Mouse (Mus musculus) MEL (cell line): Measurements from ENCODE around the gene Pstk. TPM values are rescaled to one million over a fixed set of nuclear protein-coding genes. Genes with fewer than 3 reads are reported as not detected.
"Not testable (repeated sequence)": the region's sequence is repeated elsewhere in the genome, so short reads cannot be mapped to it uniquely, and the experiment has no call there.

Source experiments
- DNase-seq: peaks from one replicate; pipeline ENCODE4 v3.0.0; 2011; ENCODE audit warnings: low read depth, low spot score
- H3K27ac ChIP-seq: 2 replicates; pipeline ENCODE4 v1.5.1; 2012; ENCODE audit warnings: low read depth, mild to moderate bottlenecking, control low read depth, low read length, moderate library complexity; ENCODE audit not compliant: control insufficient read depth
- H3K27me3 ChIP-seq, 2 experiments: fragments of 150-350 bp in 1 of 2; sonication (generic) in 1 of 2; 2 replicates each; pipeline ENCODE4 v1.6.1; 2012; ENCODE audit warnings: low read length in 2 of 2, mild to moderate bottlenecking in 2 of 2, improper control_type of control experiment in 1 of 2, moderate library complexity in 1 of 2; ENCODE audit not compliant: insufficient read depth in 2 of 2, control insufficient read depth in 1 of 2
- H3K36me3 ChIP-seq, 2 experiments: 2 replicates each; pipeline ENCODE4 v1.6.1; 2012 to 2014; ENCODE audit warnings: low read length in 2 of 2, improper control_type of control experiment in 1 of 2, inconsistent platforms in 1 of 2, mild to moderate bottlenecking in 1 of 2; ENCODE audit not compliant: insufficient read depth in 2 of 2, control insufficient read depth in 1 of 2
- H3K4me1 ChIP-seq, 2 experiments: fragments of 150-350 bp in 1 of 2; sonication (generic) in 1 of 2; 2 replicates each; pipeline ENCODE4 v1.6.1; 2012; ENCODE audit warnings: low read length in 2 of 2, improper control_type of control experiment in 1 of 2, mild to moderate bottlenecking in 1 of 2; ENCODE audit not compliant: insufficient read depth in 2 of 2, control insufficient read depth in 1 of 2
- H3K4me3 ChIP-seq, 2 experiments: fragments of 150-350 bp in 1 of 2; sonication (generic) in 1 of 2; 2 replicates each; pipeline ENCODE4 v1.5.1; 2012; ENCODE audit warnings: low read depth in 2 of 2, low read length in 2 of 2, mild to moderate bottlenecking in 2 of 2, moderate library complexity in 2 of 2, control low read depth in 1 of 2, improper control_type of control experiment in 1 of 2; ENCODE audit not compliant: control insufficient read depth in 1 of 2, insufficient read depth in 1 of 2
- H3K79me2 ChIP-seq: 2 replicates; pipeline ENCODE4 v1.6.1; 2012; ENCODE audit warnings: mild to moderate bottlenecking, low read length, moderate library complexity; ENCODE audit not compliant: control insufficient read depth, poor library complexity, insufficient read depth
- H3K9ac ChIP-seq: 2 replicates; pipeline ENCODE4 v1.6.1; 2012; ENCODE audit warnings: low read depth, mild to moderate bottlenecking, control low read depth, low read length, moderate library complexity; ENCODE audit not compliant: control insufficient read depth, poor library complexity, severe bottlenecking
- H3K9me3 ChIP-seq: fragments of 150-350 bp; sonication (generic); replicated peaks from 2 replicates; pipeline ENCODE4 v1.6.1; 2012; ENCODE audit warnings: mild to moderate bottlenecking, low read length, improper control_type of control experiment, moderate library complexity; ENCODE audit not compliant: insufficient read depth
- CTCF ChIP-seq, 3 experiments: IDR thresholded peaks in 2 of 3; conservative IDR thresholded peaks in 1 of 3; 2 replicates each; pipeline ENCODE4 v1.5.1; 2011 to 2012; ENCODE audit warnings: low read length in 3 of 3, low read depth in 2 of 3, mild to moderate bottlenecking in 2 of 3, improper control_type of control experiment in 1 of 3, inconsistent platforms in 1 of 3, mixed read lengths in 1 of 3, moderate library complexity in 1 of 3; ENCODE audit not compliant: control insufficient read depth in 1 of 3, insufficient read depth in 1 of 3, poor library complexity in 1 of 3, severe bottlenecking in 1 of 3
- EP300 ChIP-seq, 2 experiments: IDR thresholded peaks; 2 replicates each; pipeline ENCODE4 v1.6.1; 2011; ENCODE audit warnings: improper control_type of control experiment in 2 of 2, low read length in 2 of 2, low read depth in 1 of 2, mild to moderate bottlenecking in 1 of 2
- ETS1 ChIP-seq: IDR thresholded peaks from 2 replicates; pipeline ENCODE4 v1.6.1; 2012; ENCODE audit warnings: low read depth, mild to moderate bottlenecking, inconsistent platforms, low read length, improper control_type of control experiment, moderate library complexity
- GATA1 ChIP-seq: IDR thresholded peaks from 2 replicates; pipeline ENCODE4 v1.6.1; 2011; ENCODE audit warnings: low read depth, low read length, improper control_type of control experiment
- MXI1 ChIP-seq: IDR thresholded peaks from 2 replicates; pipeline ENCODE4 v1.6.1; 2011; ENCODE audit warnings: mild to moderate bottlenecking, low read depth, low read length, improper control_type of control experiment
- POLR2AphosphoS5 ChIP-seq: IDR thresholded peaks from 2 replicates; pipeline ENCODE4 v1.6.1; 2012; ENCODE audit warnings: low read depth, borderline replicate concordance, mild to moderate bottlenecking, inconsistent platforms, low read length, moderate library complexity, mixed read lengths
- RAD21 ChIP-seq: IDR thresholded peaks from 2 replicates; pipeline ENCODE4 v1.6.1; 2011; ENCODE audit warnings: mild to moderate bottlenecking, low read depth, low read length, improper control_type of control experiment
- RCOR1 ChIP-seq: IDR thresholded peaks from 2 replicates; pipeline ENCODE4 v1.6.1; 2012; ENCODE audit warnings: low read depth, mild to moderate bottlenecking, inconsistent platforms, low read length, improper control_type of control experiment
- SIN3A ChIP-seq: IDR thresholded peaks from 2 replicates; pipeline ENCODE4 v1.6.1; 2012; ENCODE audit warnings: low read length, improper control_type of control experiment, inconsistent platforms
- polyA plus RNA-seq, 2 experiments: library from polyadenylated mRNA; stranded (reverse) in 1 of 2; unstranded in 1 of 2; fragments of >175 nt in 1 of 2; fragments of >200 nt in 1 of 2; gene quantifications; 2 replicates each; pipeline versions ENCODE4 v1.2.1 to v1.2.4; 2012; ENCODE audit warnings: low replicate concordance in 2 of 2, low read depth in 1 of 2; ENCODE audit not compliant: insufficient read length in 2 of 2, insufficient read depth in 1 of 2, missing spikeins in 1 of 2
- total RNA-seq: library from RNA; depleted of rRNA; stranded (reverse); fragments of 300-350 nt; gene quantifications from 2 replicates; pipeline ENCODE4 v1.2.3, GENCODE M21; 2012

Gene Pstk
- total and polyA plus RNA-seq, 3 experiments, result 36.1 to 57.5 TPM; not detected in 1

GRCm38 (mm10) chr7:131371880-131372651 is 1.1 kb downstream of the Pstk start:
- Histone ChIP-seq H3K4me3 (peak overlapping the region; percentile 81 to 87), H3K27me3 (no peaks in the 10 kb centered on the region), H3K36me3 (peaks cover 0 to 15% of the 10 kb centered on the region in 2 experiments; a peak in 2 of 4 replicates), H3K79me2 (peaks cover 1% of the 10 kb centered on the region; the same call in 1 of the 2 replicates), H3K9me3 (no peaks in the 10 kb centered on the region), H3K9ac (peak overlapping the region; percentile 88), H3K4me1 (peaks cover 2 to 16% of the 10 kb centered on the region in 2 experiments; a peak in 3 of 4 replicates), H3K27ac (0 out of 2 replicates have a peak overlapping the region, but pooled peaks have one; percentile 12)
- TF ChIP-seq POLR2AphosphoS5 (no peak), SIN3A (no peak), CTCF (IDR thresholded peaks at IDR 0.05 in 2 of 3, conservative IDR thresholded peaks at IDR 0.05 in 1 of 3; ENCODE audit: control insufficient read depth in 1 of 3, insufficient read depth in 1 of 3, low read depth in 2 of 3, low read length in 3 of 3, poor library complexity in 1 of 3, severe bottlenecking in 1 of 3) (peak in 2 of 3 experiments; percentile 6 to 13; a peak in 1 of 6 replicates), GATA1 (peak; percentile 16; the same call in 1 of the 2 replicates), ETS1 (0 out of 2 replicates have a peak, but pooled peaks have one; percentile 5), RCOR1 (peak; percentile 58)
- DNase-seq, result peak; percentile 68

GRCm38 (mm10) chr7:131391761-131392160 is 20.8 kb downstream of the Pstk start:
- H3K27ac ChIP-seq, DNase-seq: not testable (repeated sequence)
- peaks cover 0 to 20% of the 10 kb centered on the region in 2 experiments; a peak in 2 of 4 replicates for H3K36me3 ChIP-seq

GRCm38 (mm10) chr7:131409321-131409987 is 38.5 kb downstream of the Pstk start:
- Histone ChIP-seq H3K4me1 (peaks cover 3 to 5% of the 10 kb centered on the region in 2 experiments), H3K27ac (no peak overlapping the region)
- peak; percentile 65; the same call in 1 of the 2 replicates for TF ChIP-seq MXI1
- no peak for TF ChIP-seq EP300 (IDR thresholded peaks at IDR 0.05; ENCODE audit: low read depth in 1 of 2, low read length in 2 of 2)
- TF ChIP-seq RAD21, result no peak
- TF ChIP-seq, all 39 proteins: peak for 1
- Histone ChIP-seq H3K4me3 (peak overlapping the region; percentile 70 to 75), H3K9ac (peak overlapping the region; percentile 89), H3K27me3 (no peaks in the 10 kb centered on the region), H3K36me3 (peaks cover 0 to 17% of the 10 kb centered on the region in 2 experiments; a peak in 2 of 4 replicates), H3K9me3 (no peaks in the 10 kb centered on the region), H3K79me2 (peaks cover 18% of the 10 kb centered on the region)
- peak; percentile 44 for DNase-seq

More at GRCm38 (mm10) chr7:131391761-131392160, 20.8 kb downstream of the Pstk start:
- not testable (repeated sequence) for H3K79me2 ChIP-seq, H3K27me3 ChIP-seq, H3K4me1 ChIP-seq, H3K4me3 ChIP-seq, H3K9me3 ChIP-seq, H3K9ac ChIP-seq
